Mouse (Mus musculus) cortical plate, adult 2 months (tissue): ENCODE measurements at regions not wholly inside any gene's neighbourhood (a gene's known extent, or its start where the extent isn't known, plus 50 kb on each side); places are given as distances from the start of the nearest gene placed in this dataset.

Source experiments
- CTCF ChIP-seq: fragments of 200-500 bp; IDR thresholded peaks from 2 replicates; pipeline ENCODE4 v1.5.1; 2011; ENCODE audit warnings: mild to moderate bottlenecking, control low read depth, low read length; ENCODE audit not compliant: insufficient read depth; ENCODE audit errors: extremely low read depth
- POLR2A ChIP-seq: fragments of 200-500 bp; IDR thresholded peaks from 2 replicates; pipeline ENCODE4 v1.6.1; 2011; ENCODE audit warnings: mild to moderate bottlenecking, low read length, control low read depth; ENCODE audit not compliant: insufficient read depth; ENCODE audit errors: extremely low read depth

- TF ChIP-seq POLR2A = no peak
- no peak for TF ChIP-seq CTCF
Observed at GRCm38 (mm10) chr19:15802641-15803040, 144.5 kb downstream of the Psat1 start.
